Mouse (Mus musculus): ENCODE data around the gene Gm4131. TPM values are rescaled to one million over a fixed set of nuclear protein-coding genes. Genes with fewer than 3 reads are reported as not detected.

Gene Gm4131
- polyA plus RNA-seq, 1 experiment: not detected

DNA sequence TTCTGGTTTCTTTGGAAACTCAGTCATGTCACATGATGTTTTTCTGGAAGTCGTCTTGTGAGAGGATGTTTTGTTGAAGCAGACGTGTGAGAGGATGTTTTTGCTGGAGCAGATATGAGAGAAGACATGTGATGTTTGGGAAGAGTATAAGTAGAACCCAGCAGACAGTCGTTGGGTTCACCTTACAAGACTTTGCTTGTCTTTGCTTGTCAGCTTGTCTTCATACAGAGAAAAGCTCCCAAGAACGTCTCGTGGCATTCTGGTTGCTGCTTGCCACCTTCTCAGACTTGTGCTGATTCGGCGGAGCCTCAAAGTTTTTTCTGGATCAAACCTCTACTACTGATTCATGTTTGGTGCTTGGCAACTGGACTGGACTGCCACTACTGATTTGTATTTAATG, 69.3 kb downstream of the Gm4131 start:
- no peak for TF ChIP-seq USF1 (IDR thresholded peaks at IDR 0.05; ENCODE audit: low read depth)
- no peak for TF ChIP-seq CEBPB (IDR thresholded peaks at IDR 0.05; ENCODE audit: insufficient read depth, poor library complexity, severe bottlenecking)
- TF ChIP-seq MAX (IDR thresholded peaks at IDR 0.05; ENCODE audit: low read depth): no peak
- TF ChIP-seq MYOG (IDR thresholded peaks at IDR 0.05; ENCODE audit: control insufficient read depth in 1 of 3, insufficient read depth in 1 of 3, insufficient read length in 2 of 3, low read depth in 2 of 3): no peak
- no peak for TF ChIP-seq TCF3 (IDR thresholded peaks at IDR 0.05; ENCODE audit: insufficient read length, low read depth)
- no peak for TF ChIP-seq POLR2AphosphoS2 (IDR thresholded peaks at IDR 0.05; ENCODE audit: insufficient read length, low read depth)
- no peak for TF ChIP-seq MYOD1 (IDR thresholded peaks at IDR 0.05; ENCODE audit: control insufficient read depth in 1 of 3, insufficient read length in 2 of 3, low read depth in 2 of 3)
- TF ChIP-seq TCF12 (IDR thresholded peaks at IDR 0.05; ENCODE audit: insufficient read depth, poor library complexity, severe bottlenecking): no peak
- no peak for TF ChIP-seq SRF (IDR thresholded peaks at IDR 0.05; ENCODE audit: control insufficient read depth, insufficient read length, low read depth)
- TF ChIP-seq E2F4 (IDR thresholded peaks at IDR 0.05; ENCODE audit: insufficient read depth): no peak
- no peak for TF ChIP-seq REST (IDR thresholded peaks at IDR 0.05; ENCODE audit: insufficient read depth, insufficient read length)
- no peak for TF ChIP-seq POLR2A (IDR thresholded peaks at IDR 0.05; ENCODE audit: insufficient read length, low read depth)
- H3K4me3 ChIP-seq: no peak overlapping the region

DNA sequence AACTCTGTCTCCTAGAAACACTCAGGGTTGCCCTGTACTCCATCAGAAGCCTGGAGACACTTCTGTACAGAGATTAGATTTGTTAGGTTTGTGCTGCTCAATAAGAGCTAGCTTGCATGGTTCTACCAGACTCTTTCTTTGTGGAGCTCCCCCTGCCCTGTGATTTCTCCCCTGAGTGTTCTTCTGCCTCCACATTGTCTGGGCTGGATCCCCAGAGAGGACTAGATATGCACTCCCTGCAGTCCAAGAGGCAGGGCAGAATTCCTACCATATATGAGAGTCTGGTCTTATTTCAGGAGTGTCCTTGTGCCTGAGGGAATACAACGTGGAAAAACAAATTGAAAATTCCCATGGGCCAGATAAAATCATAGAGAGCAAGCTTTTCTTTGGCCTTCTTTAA, 70.2 kb downstream of the Gm4131 start:
- Histone ChIP-seq H3K27me3 (ENCODE audit: control insufficient read depth, insufficient read depth, insufficient read length) (no peaks in the 10 kb centered on the region), H3K4me3 (no peak overlapping the region), H3K36me3 (ENCODE audit: control insufficient read depth, insufficient read depth) (no peaks in the 10 kb centered on the region), H3ac (ENCODE audit: control insufficient read depth, insufficient read length) (no peak overlapping the region), H3K4me2 (ENCODE audit: low read depth) (no peak overlapping the region), H3K79me2 (ENCODE audit: control insufficient read depth, insufficient read depth) (no peaks in the 10 kb centered on the region)
- no peak for TF ChIP-seq MAX (IDR thresholded peaks at IDR 0.05; ENCODE audit: low read depth)
- TF ChIP-seq SRF (IDR thresholded peaks at IDR 0.05; ENCODE audit: control insufficient read depth, insufficient read length, low read depth): no peak
- no peak for TF ChIP-seq CEBPB (IDR thresholded peaks at IDR 0.05; ENCODE audit: insufficient read depth, poor library complexity, severe bottlenecking)
- TF ChIP-seq MYOD1 (IDR thresholded peaks at IDR 0.05; ENCODE audit: control insufficient read depth in 1 of 3, insufficient read length in 2 of 3, low read depth in 2 of 3): no peak
- no peak for TF ChIP-seq TCF12 (IDR thresholded peaks at IDR 0.05; ENCODE audit: insufficient read depth, poor library complexity, severe bottlenecking)
- TF ChIP-seq POLR2AphosphoS2 (IDR thresholded peaks at IDR 0.05; ENCODE audit: insufficient read length, low read depth): no peak
- no peak for TF ChIP-seq E2F4 (IDR thresholded peaks at IDR 0.05; ENCODE audit: insufficient read depth)
- no peak for TF ChIP-seq MYOG (IDR thresholded peaks at IDR 0.05; ENCODE audit: control insufficient read depth in 1 of 3, insufficient read depth in 1 of 3, insufficient read length in 2 of 3, low read depth in 2 of 3)
- TF ChIP-seq REST (IDR thresholded peaks at IDR 0.05; ENCODE audit: insufficient read depth, insufficient read length): no peak
- no peak for TF ChIP-seq TCF3 (IDR thresholded peaks at IDR 0.05; ENCODE audit: insufficient read length, low read depth)
- no peak for TF ChIP-seq POLR2A (IDR thresholded peaks at IDR 0.05; ENCODE audit: insufficient read length, low read depth)

More for the DNA sequence above, 69.3 kb downstream of the Gm4131 start:
- Histone ChIP-seq H3K4me2 (ENCODE audit: low read depth) (no peak overlapping the region), H3K27me3 (ENCODE audit: control insufficient read depth, insufficient read depth, insufficient read length) (no peaks in the 10 kb centered on the region), H3ac (ENCODE audit: control insufficient read depth, insufficient read length) (no peak overlapping the region), H3K36me3 (ENCODE audit: control insufficient read depth, insufficient read depth) (no peaks in the 10 kb centered on the region), H3K79me2 (ENCODE audit: control insufficient read depth, insufficient read depth) (no peaks in the 10 kb centered on the region)

DNA sequence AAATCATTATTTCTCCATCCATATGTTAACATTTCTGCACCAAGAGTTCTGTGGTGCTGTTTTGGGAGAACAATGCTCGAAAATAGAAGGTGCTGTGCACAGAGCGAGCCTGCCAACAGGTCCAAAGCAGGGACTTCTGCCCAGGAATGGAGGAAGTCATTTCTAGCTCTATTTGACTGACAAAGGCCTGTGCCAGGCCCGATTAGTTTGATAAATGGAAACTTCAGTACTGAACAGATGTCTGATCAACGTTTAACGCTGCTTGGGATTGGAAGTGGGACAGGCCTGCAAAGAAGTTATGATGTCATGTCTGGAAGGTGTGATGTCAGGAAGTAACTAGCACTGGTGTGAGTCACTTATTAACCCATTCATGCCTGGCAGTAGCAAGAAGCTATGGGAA, 73.3 kb downstream of the Gm4131 start:
- Histone ChIP-seq H3K4me3 (no peak overlapping the region), H3K27me3 (ENCODE audit: control insufficient read depth, insufficient read depth, insufficient read length) (no peaks in the 10 kb centered on the region), H3ac (ENCODE audit: control insufficient read depth, insufficient read length) (no peak overlapping the region), H3K4me2 (ENCODE audit: low read depth) (no peak overlapping the region), H3K36me3 (ENCODE audit: control insufficient read depth, insufficient read depth) (no peaks in the 10 kb centered on the region), H3K79me2 (ENCODE audit: control insufficient read depth, insufficient read depth) (no peaks in the 10 kb centered on the region)
- TF ChIP-seq USF1 (IDR thresholded peaks at IDR 0.05; ENCODE audit: low read depth) (no peak), E2F4 (IDR thresholded peaks at IDR 0.05; ENCODE audit: insufficient read depth) (no peak), SRF (IDR thresholded peaks at IDR 0.05; ENCODE audit: control insufficient read depth, insufficient read length, low read depth) (no peak), TCF3 (IDR thresholded peaks at IDR 0.05; ENCODE audit: insufficient read length, low read depth) (no peak), MAX (IDR thresholded peaks at IDR 0.05; ENCODE audit: low read depth) (no peak), POLR2A (IDR thresholded peaks at IDR 0.05; ENCODE audit: insufficient read length, low read depth) (no peak), REST (IDR thresholded peaks at IDR 0.05; ENCODE audit: insufficient read depth, insufficient read length) (no peak), CEBPB (IDR thresholded peaks at IDR 0.05; ENCODE audit: insufficient read depth, poor library complexity, severe bottlenecking) (no peak), POLR2AphosphoS2 (IDR thresholded peaks at IDR 0.05; ENCODE audit: insufficient read length, low read depth) (no peak), TCF12 (IDR thresholded peaks at IDR 0.05; ENCODE audit: insufficient read depth, poor library complexity, severe bottlenecking) (no peak), MYOG (IDR thresholded peaks at IDR 0.05; ENCODE audit: control insufficient read depth in 1 of 3, insufficient read depth in 1 of 3, insufficient read length in 2 of 3, low read depth in 2 of 3) (no peak)

DNA sequence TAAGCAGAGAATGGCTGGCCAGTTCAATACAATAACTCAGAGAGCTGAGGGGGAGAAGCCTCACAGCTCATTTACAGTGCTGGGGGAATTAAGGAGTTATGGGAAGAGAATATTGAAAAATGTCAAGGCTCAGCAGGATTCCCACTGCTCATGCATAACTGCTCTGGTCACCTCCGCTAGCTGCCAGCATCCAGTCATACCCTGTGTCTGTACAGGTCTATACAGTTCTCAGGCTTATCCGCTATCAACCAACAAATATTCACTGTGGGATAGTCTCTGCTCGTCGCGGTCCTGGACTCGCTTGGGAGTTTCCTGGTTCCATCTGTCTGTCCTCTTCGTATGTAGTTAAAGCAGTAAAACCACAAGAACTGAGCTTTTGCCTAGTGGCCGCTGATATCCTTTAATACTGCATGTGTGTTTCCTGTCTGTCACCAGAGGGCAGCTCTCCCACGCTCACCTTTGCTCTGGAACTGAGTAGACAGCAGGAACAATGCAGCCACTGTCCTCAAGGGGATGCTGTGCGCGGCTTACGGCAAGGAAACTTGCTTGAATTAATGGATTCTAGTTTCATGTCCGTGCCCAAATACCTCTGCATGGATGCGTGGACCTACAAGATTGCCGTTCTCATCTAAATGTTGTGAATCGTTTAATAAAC, 74.4 kb downstream of the Gm4131 start:
- Histone ChIP-seq H3K4me2 (ENCODE audit: low read depth) (no peak overlapping the region), H3K79me2 (ENCODE audit: control insufficient read depth, insufficient read depth) (no peaks in the 10 kb centered on the region), H3K4me3 (no peak overlapping the region), H3K27me3 (ENCODE audit: control insufficient read depth, insufficient read depth, insufficient read length) (no peaks in the 10 kb centered on the region), H3K36me3 (ENCODE audit: control insufficient read depth, insufficient read depth) (no peaks in the 10 kb centered on the region), H3ac (ENCODE audit: control insufficient read depth, insufficient read length) (no peak overlapping the region)
- TF ChIP-seq MYOD1 (IDR thresholded peaks at IDR 0.05; ENCODE audit: control insufficient read depth in 1 of 3, insufficient read length in 2 of 3, low read depth in 2 of 3) (no peak), TCF3 (IDR thresholded peaks at IDR 0.05; ENCODE audit: insufficient read length, low read depth) (no peak), CEBPB (IDR thresholded peaks at IDR 0.05; ENCODE audit: insufficient read depth, poor library complexity, severe bottlenecking) (no peak), MAX (IDR thresholded peaks at IDR 0.05; ENCODE audit: low read depth) (no peak), MYOG (IDR thresholded peaks at IDR 0.05; ENCODE audit: control insufficient read depth in 1 of 3, insufficient read depth in 1 of 3, insufficient read length in 2 of 3, low read depth in 2 of 3) (no peak), REST (IDR thresholded peaks at IDR 0.05; ENCODE audit: insufficient read depth, insufficient read length) (no peak), POLR2A (IDR thresholded peaks at IDR 0.05; ENCODE audit: insufficient read length, low read depth) (no peak), SRF (IDR thresholded peaks at IDR 0.05; ENCODE audit: control insufficient read depth, insufficient read length, low read depth) (no peak)

Data from myocyte (in vitro differentiated cells).